Mouse (Mus musculus) G1E-ER4 (cell line): ENCODE results near the gene 4931423N10Rik. TPM values are rescaled to one million over a fixed set of nuclear protein-coding genes. Genes with fewer than 3 reads are reported as not detected.

ENCODE experiments used
- GATA1 ChIP-seq: IDR thresholded peaks from one replicate; pipeline ENCODE4 v1.8.0; 2012; ENCODE audit warnings: low read length, inconsistent platforms
- polyA plus RNA-seq: library from polyadenylated mRNA; stranded (reverse); fragments of >175 nt; gene quantifications from 2 replicates; pipeline ENCODE4 v1.2.3, GENCODE M21; 2012

The 4931423N10Rik gene
- not detected in 2 replicates for polyA plus RNA-seq

GRCm38 (mm10) chr2:23207070-23207526, at the start of gene 4931423N10Rik:
4931423N10Rik (plus strand) TSS chr2:23207476.
- no peak for TF ChIP-seq GATA1

- TF ChIP-seq GATA1: no peak
Observed at GRCm38 (mm10) chr2:23172305-23172704, 35.0 kb upstream of the 4931423N10Rik start.

- TF ChIP-seq GATA1: no peak
Observed at GRCm38 (mm10) chr2:23194366-23194765, 12.9 kb upstream of the 4931423N10Rik start.

- TF ChIP-seq GATA1: no peak
Observed at GRCm38 (mm10) chr2:23201034-23201433, 6.2 kb upstream of the 4931423N10Rik start.

GRCm38 (mm10) chr2:23202900-23203670, 4.2 kb upstream of the 4931423N10Rik start:
- no peak for TF ChIP-seq GATA1

GRCm38 (mm10) chr2:23213661-23214060, 6.4 kb downstream of the 4931423N10Rik start:
- no peak for TF ChIP-seq GATA1

- no peak for TF ChIP-seq GATA1
Observed at GRCm38 (mm10) chr2:23225199-23225598, 17.9 kb downstream of the 4931423N10Rik start.

GRCm38 (mm10) chr2:23228463-23228862, 21.2 kb downstream of the 4931423N10Rik start:
- no peak for TF ChIP-seq GATA1

GRCm38 (mm10) chr2:23234065-23234773, 26.9 kb downstream of the 4931423N10Rik start:
- TF ChIP-seq GATA1: no peak

GRCm38 (mm10) chr2:23314869-23315268, 107.6 kb downstream of the 4931423N10Rik start:
- TF ChIP-seq GATA1: no peak

Other genes starting within 250 kb of the 4931423N10Rik start
- 38.4 and 63.1 TPM in 2 replicates for gene Abi1, start 167.2 kb upstream of the 4931423N10Rik start, polyA plus RNA-seq
- 5.7 and 7.3 TPM in 2 replicates for gene Acbd5, start 139.3 kb upstream of the 4931423N10Rik start, polyA plus RNA-seq
- 1.1 and 1.7 TPM in 2 replicates for gene Mastl, start 51.5 kb upstream of the 4931423N10Rik start, polyA plus RNA-seq
- gene Yme1l1, start 51.1 kb upstream of the 4931423N10Rik start, polyA plus RNA-seq: 5.4 and 7.0 TPM in 2 replicates
- not detected in 2 replicates for gene Nxph2, start 113.8 kb downstream of the 4931423N10Rik start, polyA plus RNA-seq